In genomic region chr2:74737578-74738070, GRCm38 (mm10) we compare ENCODE assay signal across 14 mouse cellular contexts. TPM values are rescaled to one million over a fixed set of nuclear protein-coding genes. Genes with fewer than 3 reads are reported as not detected.
A peak's percentile ranks its signal among the peaks of the same experiment; 100 is the strongest.
DNase-seq lines count a peak whose midpoint lies in the region; ATAC-seq lines count a peak whose summit lies in the region.
"Had no signal": no experiment of that assay in that cellular context is flagged by ENCODE, and none has a peak within 500 bp of the region (broad histone marks: within the 10 kb centered on the region; RNA-seq: fewer than 3 reads in every experiment).

No protein-coding gene starts in this region.

- peak; percentile 94 for DNase-seq in midbrain, embryonic 11.5 days (ENCODE audit: low spot score, missing footprints)
- DNase-seq in embryonic facial prominence, embryonic 14.5 days (ENCODE audit: low spot score): peak; percentile 61
- DNase-seq in thymus, postnatal 36 days: no peak
- DNase-seq: cerebellum, postnatal 14 days; gastrocnemius, postnatal 36 days; heart, postnatal 14 days; layer of hippocampus, adult 9-11 months had no signal

- 2% methylated on average over 7 of the region's 7 CpGs for WGBS in midbrain, embryonic 11.5 days
- WGBS in midbrain, embryonic 16.5 days: 3% methylated on average over 7 of the region's 7 CpGs
- 1% methylated on average over 7 of the region's 7 CpGs for WGBS in embryonic facial prominence, embryonic 14.5 days
- 35% methylated on average over 7 of the region's 7 CpGs for WGBS in intestine, embryonic 15.5 days
- 16% methylated on average over 7 of the region's 7 CpGs for WGBS in stomach, embryonic 15.5 days

- no peak overlapping the region for H3K9ac ChIP-seq in midbrain, embryonic 11.5 days (ENCODE audit: low read length)
- no peak overlapping the region for H3K9ac ChIP-seq in midbrain, embryonic 16.5 days (ENCODE audit: low read depth, low read length)
- H3K9ac ChIP-seq in embryonic facial prominence, embryonic 14.5 days (ENCODE audit: low read depth, low read length): no peak overlapping the region
- H3K9ac ChIP-seq in intestine, embryonic 15.5 days: no peak overlapping the region
- no peak overlapping the region for H3K9ac ChIP-seq in stomach, embryonic 15.5 days
- H3K9ac ChIP-seq: limb, embryonic 13.5 days had no signal

- H3K36me3 ChIP-seq in midbrain, embryonic 11.5 days (ENCODE audit: control insufficient read depth, insufficient read depth, low read length): no peaks in the 10 kb centered on the region
- H3K36me3 ChIP-seq in midbrain, embryonic 16.5 days (ENCODE audit: control insufficient read depth, insufficient read depth, low read length): no peaks in the 10 kb centered on the region
- H3K36me3 ChIP-seq in embryonic facial prominence, embryonic 14.5 days (ENCODE audit: control insufficient read depth, insufficient read depth, low read length): no peaks in the 10 kb centered on the region
- no peaks in the 10 kb centered on the region for H3K36me3 ChIP-seq in intestine, embryonic 15.5 days
- no peaks in the 10 kb centered on the region for H3K36me3 ChIP-seq in stomach, embryonic 15.5 days
- H3K36me3 ChIP-seq: limb, embryonic 13.5 days had no signal

- no peak for ATAC-seq in midbrain, embryonic 11.5 days (ENCODE audit: low FRiP score)
- no peak for ATAC-seq in midbrain, embryonic 16.5 days
- ATAC-seq in embryonic facial prominence, embryonic 14.5 days (ENCODE audit: low read depth): no peak
- no peak for ATAC-seq in intestine, embryonic 15.5 days
- no peak for ATAC-seq in stomach, embryonic 15.5 days (ENCODE audit: insufficient read depth, low FRiP score, low read depth)
- ATAC-seq in megakaryocyte progenitor cell, adult 5-6 weeks (replicated peaks; ENCODE audit: poor library complexity): no peak

- peaks cover 98% of the 10 kb centered on the region for H3K27me3 ChIP-seq in midbrain, embryonic 11.5 days (ENCODE audit: control insufficient read depth, insufficient read depth, low read length)
- peaks cover 68% of the 10 kb centered on the region for H3K27me3 ChIP-seq in midbrain, embryonic 16.5 days (ENCODE audit: control insufficient read depth, insufficient read depth, low read depth, low read length)
- H3K27me3 ChIP-seq in embryonic facial prominence, embryonic 14.5 days (replicated peaks; ENCODE audit: control insufficient read depth, insufficient read depth, low read length): peaks cover 97% of the 10 kb centered on the region
- H3K27me3 ChIP-seq in intestine, embryonic 15.5 days (replicated peaks): peaks cover 74% of the 10 kb centered on the region
- peaks cover 91% of the 10 kb centered on the region for H3K27me3 ChIP-seq in stomach, embryonic 15.5 days (replicated peaks)

- H3K4me2 ChIP-seq in midbrain, embryonic 11.5 days: no peak overlapping the region
- H3K4me2 ChIP-seq in midbrain, embryonic 16.5 days (ENCODE audit: low read length): no peak overlapping the region
- peak overlapping the region; percentile 35; the same call in 1 of the 2 replicates for H3K4me2 ChIP-seq in embryonic facial prominence, embryonic 14.5 days (ENCODE audit: low read depth, low read length)
- peak overlapping the region; percentile 34 for H3K4me2 ChIP-seq in intestine, embryonic 15.5 days (replicated peaks)
- H3K4me2 ChIP-seq in stomach, embryonic 15.5 days: no peak overlapping the region
- H3K4me2 ChIP-seq: limb, embryonic 13.5 days had no signal

- H3K4me1 ChIP-seq in midbrain, embryonic 11.5 days (ENCODE audit: control insufficient read depth, insufficient read depth, low read length): peaks cover 2% of the 10 kb centered on the region; the same call in 1 of the 2 replicates
- no peaks in the 10 kb centered on the region for H3K4me1 ChIP-seq in midbrain, embryonic 16.5 days (ENCODE audit: control insufficient read depth, insufficient read depth, low read length)
- no peaks in the 10 kb centered on the region; the same call in 1 of the 2 replicates for H3K4me1 ChIP-seq in embryonic facial prominence, embryonic 14.5 days (ENCODE audit: control insufficient read depth, insufficient read depth, low read length)
- peaks cover 14% of the 10 kb centered on the region for H3K4me1 ChIP-seq in intestine, embryonic 15.5 days (replicated peaks)
- H3K4me1 ChIP-seq in stomach, embryonic 15.5 days: 0 out of 2 replicates have a peak, but pooled peaks cover 6% of the 10 kb centered on the region

- no peak overlapping the region for H3K4me3 ChIP-seq in midbrain, embryonic 11.5 days (ENCODE audit: low read depth, low read length)
- no peak overlapping the region for H3K4me3 ChIP-seq in midbrain, embryonic 16.5 days (ENCODE audit: low read depth, low read length)
- peak overlapping the region; percentile 13; the same call in 1 of the 2 replicates for H3K4me3 ChIP-seq in embryonic facial prominence, embryonic 14.5 days (ENCODE audit: low read depth, low read length)
- H3K4me3 ChIP-seq in intestine, embryonic 15.5 days (replicated peaks): no peak overlapping the region
- H3K4me3 ChIP-seq in stomach, embryonic 15.5 days (replicated peaks): 0 out of 2 replicates have a peak overlapping the region, but pooled peaks have one; percentile 0
- H3K4me3 ChIP-seq: limb, embryonic 13.5 days had no signal

- H3K27ac ChIP-seq in midbrain, embryonic 11.5 days (ENCODE audit: low read depth, low read length): no peak overlapping the region
- no peak overlapping the region for H3K27ac ChIP-seq in midbrain, embryonic 16.5 days (ENCODE audit: low read length)
- H3K27ac ChIP-seq in embryonic facial prominence, embryonic 14.5 days (replicated peaks; ENCODE audit: low read depth, low read length): no peak overlapping the region
- H3K27ac ChIP-seq in intestine, embryonic 15.5 days: 0 out of 2 replicates have a peak overlapping the region, but pooled peaks have one; percentile 22
- no peak overlapping the region for H3K27ac ChIP-seq in stomach, embryonic 15.5 days
- H3K27ac ChIP-seq: limb, embryonic 13.5 days had no signal

- H3K9me3 ChIP-seq in midbrain, embryonic 11.5 days (ENCODE audit: control insufficient read depth, low read length): no peaks in the 10 kb centered on the region
- H3K9me3 ChIP-seq in midbrain, embryonic 16.5 days (replicated peaks; ENCODE audit: control insufficient read depth, low read length, poor library complexity, severe bottlenecking): no peaks in the 10 kb centered on the region
- H3K9me3 ChIP-seq in embryonic facial prominence, embryonic 14.5 days (ENCODE audit: control insufficient read depth, low read length): no peaks in the 10 kb centered on the region
- H3K9me3 ChIP-seq in intestine, embryonic 15.5 days: no peaks in the 10 kb centered on the region
- H3K9me3 ChIP-seq in stomach, embryonic 15.5 days: no peaks in the 10 kb centered on the region
- H3K9me3 ChIP-seq: limb, embryonic 13.5 days had no signal

RNA-seq across cellular contexts. Expression of gene Gm28230, which starts 11.1 kb away (rescaled TPM):
- not detected in 2 replicates for polyA plus RNA-seq in midbrain, embryonic 11.5 days (2014; fragmentation: Nextera tagmentation; extraction: Ambion mirVana)
- not detected in 2 replicates for polyA plus RNA-seq in midbrain, embryonic 16.5 days (2015; fragmentation: Nextera tagmentation; extraction: Ambion mirVana)
- polyA plus RNA-seq in embryonic facial prominence, embryonic 14.5 days (2014; fragmentation: Nextera tagmentation; extraction: Ambion mirVana): 0.13 TPM in 1 of 2 replicates, not detected in the other
- 0.55 and 0.73 TPM in 2 replicates for polyA plus RNA-seq in intestine, embryonic 15.5 days (2015; fragmentation: Nextera tagmentation; extraction: Ambion mirVana)
- polyA plus RNA-seq in stomach, embryonic 15.5 days (2015; fragmentation: Nextera tagmentation; extraction: Ambion mirVana): not detected in 2 replicates
- total RNA-seq in megakaryocyte progenitor cell, adult 5-6 weeks (2015): not detected in 2 replicates
- not detected in 2 replicates for total RNA-seq in megakaryocyte progenitor cell, adult 5-6 weeks (2017)
- polyA plus RNA-seq: lung, embryonic 16.5 days; midbrain, embryonic 14.5 days had no signal

RNA-seq across cellular contexts. Expression of gene Hoxd1, which starts 25.2 kb away (rescaled TPM):
- not detected in 2 replicates for polyA plus RNA-seq in midbrain, embryonic 11.5 days (2014; fragmentation: Nextera tagmentation; extraction: Ambion mirVana)
- 0.11 TPM in 1 of 2 replicates, not detected in the other for polyA plus RNA-seq in midbrain, embryonic 16.5 days (2015; fragmentation: Nextera tagmentation; extraction: Ambion mirVana)
- 3.9 and 4.7 TPM in 2 replicates for polyA plus RNA-seq in embryonic facial prominence, embryonic 14.5 days (2014; fragmentation: Nextera tagmentation; extraction: Ambion mirVana)
- 0.09 and 0.10 TPM in 2 replicates for polyA plus RNA-seq in intestine, embryonic 15.5 days (2015; fragmentation: Nextera tagmentation; extraction: Ambion mirVana)
- 0.13 TPM in 2 replicates for polyA plus RNA-seq in stomach, embryonic 15.5 days (2015; fragmentation: Nextera tagmentation; extraction: Ambion mirVana)
- not detected in 2 replicates for total RNA-seq in megakaryocyte progenitor cell, adult 5-6 weeks (2015)
- not detected in 2 replicates for total RNA-seq in megakaryocyte progenitor cell, adult 5-6 weeks (2017)
- total RNA-seq: gastrocnemius, postnatal 36 days; heart, postnatal 14 days had no signal
- polyA plus RNA-seq: lung, embryonic 16.5 days; midbrain, embryonic 14.5 days had no signal

RNA-seq across cellular contexts. Expression of gene Hoxd4, which starts 25.9 kb away (rescaled TPM):
- not detected in 2 replicates for polyA plus RNA-seq in midbrain, embryonic 11.5 days (2014; fragmentation: Nextera tagmentation; extraction: Ambion mirVana)
- not detected in 2 replicates for polyA plus RNA-seq in midbrain, embryonic 16.5 days (2015; fragmentation: Nextera tagmentation; extraction: Ambion mirVana)
- 0.63 and 0.82 TPM in 2 replicates for polyA plus RNA-seq in embryonic facial prominence, embryonic 14.5 days (2014; fragmentation: Nextera tagmentation; extraction: Ambion mirVana)
- 1.2 and 1.6 TPM in 2 replicates for polyA plus RNA-seq in intestine, embryonic 15.5 days (2015; fragmentation: Nextera tagmentation; extraction: Ambion mirVana)
- polyA plus RNA-seq in stomach, embryonic 15.5 days (2015; fragmentation: Nextera tagmentation; extraction: Ambion mirVana): 0.53 and 0.92 TPM in 2 replicates
- not detected in 2 replicates for total RNA-seq in megakaryocyte progenitor cell, adult 5-6 weeks (2015)
- total RNA-seq in megakaryocyte progenitor cell, adult 5-6 weeks (2017): not detected in 2 replicates
- polyA plus RNA-seq: lung, embryonic 16.5 days; midbrain, embryonic 14.5 days had no signal

RNA-seq across cellular contexts. Expression of gene Hoxd3, which starts 25.9 kb away (rescaled TPM):
- 0.07 and 0.14 TPM in 2 replicates for polyA plus RNA-seq in midbrain, embryonic 11.5 days (2014; fragmentation: Nextera tagmentation; extraction: Ambion mirVana)
- 0.17 TPM in 1 of 2 replicates, not detected in the other for polyA plus RNA-seq in midbrain, embryonic 16.5 days (2015; fragmentation: Nextera tagmentation; extraction: Ambion mirVana)
- polyA plus RNA-seq in embryonic facial prominence, embryonic 14.5 days (2014; fragmentation: Nextera tagmentation; extraction: Ambion mirVana): 3.8 and 4.7 TPM in 2 replicates
- 18.8 and 19.2 TPM in 2 replicates for polyA plus RNA-seq in intestine, embryonic 15.5 days (2015; fragmentation: Nextera tagmentation; extraction: Ambion mirVana)
- polyA plus RNA-seq in stomach, embryonic 15.5 days (2015; fragmentation: Nextera tagmentation; extraction: Ambion mirVana): 14.4 and 15.8 TPM in 2 replicates
- not detected in 2 replicates for total RNA-seq in megakaryocyte progenitor cell, adult 5-6 weeks (2015)
- total RNA-seq in megakaryocyte progenitor cell, adult 5-6 weeks (2017): not detected in 2 replicates
- total RNA-seq: heart, postnatal 14 days had no signal
- polyA plus RNA-seq: midbrain, embryonic 14.5 days had no signal

RNA-seq across cellular contexts. Expression of gene Hoxd8, which starts 33.2 kb away (rescaled TPM):
- 0.11 TPM in 1 of 2 replicates, not detected in the other for polyA plus RNA-seq in midbrain, embryonic 11.5 days (2014; fragmentation: Nextera tagmentation; extraction: Ambion mirVana)
- not detected in 2 replicates for polyA plus RNA-seq in midbrain, embryonic 16.5 days (2015; fragmentation: Nextera tagmentation; extraction: Ambion mirVana)
- 8.7 and 10.3 TPM in 2 replicates for polyA plus RNA-seq in embryonic facial prominence, embryonic 14.5 days (2014; fragmentation: Nextera tagmentation; extraction: Ambion mirVana)
- 4.2 and 5.1 TPM in 2 replicates for polyA plus RNA-seq in intestine, embryonic 15.5 days (2015; fragmentation: Nextera tagmentation; extraction: Ambion mirVana)
- polyA plus RNA-seq in stomach, embryonic 15.5 days (2015; fragmentation: Nextera tagmentation; extraction: Ambion mirVana): 1.9 and 3.2 TPM in 2 replicates
- not detected in 2 replicates for total RNA-seq in megakaryocyte progenitor cell, adult 5-6 weeks (2015)
- total RNA-seq in megakaryocyte progenitor cell, adult 5-6 weeks (2017): not detected in 2 replicates
- polyA plus RNA-seq: midbrain, embryonic 14.5 days had no signal

Comparison
In these comparisons a context has a peak if more than half of its experiments do, and no peak if none do; other contexts are left out.
1. DNase-seq: peak in midbrain, embryonic 11.5 days (single experiment) and embryonic facial prominence, embryonic 14.5 days (single experiment); none in thymus, postnatal 36 days (0 of 2).
2. H3K4me2 ChIP-seq: peak in embryonic facial prominence, embryonic 14.5 days (single experiment) and intestine, embryonic 15.5 days (single experiment); none in midbrain, embryonic 11.5 days (single experiment), midbrain, embryonic 16.5 days (single experiment) and stomach, embryonic 15.5 days (single experiment).
3. H3K4me3 ChIP-seq: peak in embryonic facial prominence, embryonic 14.5 days (single experiment) and stomach, embryonic 15.5 days (single experiment); none in midbrain, embryonic 11.5 days (single experiment), midbrain, embryonic 16.5 days (single experiment) and intestine, embryonic 15.5 days (single experiment).